Mouse (Mus musculus) embryo, embryonic 11 days (tissue): ENCODE data around the gene Mtor.

Experiments used
- DNase-seq: peaks from one replicate; pipeline ENCODE4 v3.0.0-alpha.2; 2015

The Mtor gene

GRCm38 (mm10) chr4:148535876-148536275, 87.5 kb downstream of the Mtor start:
- DNase-seq: no peak

GRCm38 (mm10) chr4:148549106-148549505, 100.7 kb downstream of the Mtor start:
- DNase-seq: no peak

- no peak for DNase-seq
Observed at GRCm38 (mm10) chr4:148557766-148558165, 109.4 kb downstream of the Mtor start.

GRCm38 (mm10) chr4:148558297-148559000, 110.0 kb downstream of the Mtor start, which contains the start of gene Exosc10:
TSS of gene Exosc10 (plus strand) at chr4:148558429.
- peak; percentile 95 for DNase-seq

GRCm38 (mm10) chr4:148562676-148563075, 114.3 kb downstream of the Mtor start:
- no peak for DNase-seq

- no peak for DNase-seq
Observed at GRCm38 (mm10) chr4:148563595-148563994, 115.2 kb downstream of the Mtor start.

GRCm38 (mm10) chr4:148570138-148570537, 121.7 kb downstream of the Mtor start:
- no peak for DNase-seq

- no peak for DNase-seq
Observed at GRCm38 (mm10) chr4:148570693-148571295, 122.4 kb downstream of the Mtor start.

GRCm38 (mm10) chr4:148573222-148573621, 124.8 kb downstream of the Mtor start:
- no peak for DNase-seq

- DNase-seq: no peak
Observed at GRCm38 (mm10) chr4:148580765-148581164, 132.4 kb downstream of the Mtor start.

GRCm38 (mm10) chr4:148581422-148581821, 133.0 kb downstream of the Mtor start:
- no peak for DNase-seq

- no peak for DNase-seq
Observed at GRCm38 (mm10) chr4:148583257-148583656, 134.8 kb downstream of the Mtor start.

- no peak for DNase-seq
Observed at GRCm38 (mm10) chr4:148586648-148587047, 138.2 kb downstream of the Mtor start.

GRCm38 (mm10) chr4:148588793-148589192, 140.4 kb downstream of the Mtor start:
- DNase-seq: no peak

- DNase-seq: no peak
Observed at GRCm38 (mm10) chr4:148589565-148589964, 141.2 kb downstream of the Mtor start.

- peak; percentile 62 for DNase-seq
Observed at GRCm38 (mm10) chr4:148590421-148591170, 142.2 kb downstream of the Mtor start.

- DNase-seq: peak; percentile 99
Observed at GRCm38 (mm10) chr4:148591171-148591630, 142.8 kb downstream of the Mtor start, which contains the start of gene Srm. TSS of gene Srm (plus strand) at chr4:148591503.

- DNase-seq: peak; percentile 51
Observed at GRCm38 (mm10) chr4:148591637-148592380, 143.4 kb downstream of the Mtor start.

- no peak for DNase-seq
Observed at GRCm38 (mm10) chr4:148593996-148594395, 145.6 kb downstream of the Mtor start.

GRCm38 (mm10) chr4:148595916-148596315, 147.5 kb downstream of the Mtor start:
- DNase-seq: no peak

- no peak for DNase-seq
Observed at GRCm38 (mm10) chr4:148596731-148597130, 148.3 kb downstream of the Mtor start.

- no peak for DNase-seq
Observed at GRCm38 (mm10) chr4:148598826-148599225, 150.4 kb downstream of the Mtor start.

GRCm38 (mm10) chr4:148600316-148600715, 151.9 kb downstream of the Mtor start:
- DNase-seq: no peak
